Mouse (Mus musculus): ENCODE data around the gene Slc25a26.

GRCm38 (mm10) chr6:94547239-94547638 lies 47.1 kb downstream of the Slc25a26 start:
- TF ChIP-seq EP300 (IDR thresholded peaks at IDR 0.05; ENCODE audit: insufficient read depth, low read depth, low read length) (no peak), CTCF (IDR thresholded peaks at IDR 0.05; ENCODE audit: low read depth, low read length) (no peak), POLR2A (IDR thresholded peaks at IDR 0.05; ENCODE audit: insufficient read depth, low read length) (no peak)

All from ES-Bruce4 (cell line).